Mouse (Mus musculus): ENCODE data around the gene Pank2. TPM values are rescaled to one million over a fixed set of nuclear protein-coding genes. Genes with fewer than 3 reads are reported as not detected.
"Not testable (repeated sequence)": the region's sequence is repeated elsewhere in the genome, so short reads cannot be mapped to it uniquely, and the experiment has no call there.

Pank2 gene
- polyA plus RNA-seq, 1 experiment from 2014 or later, result 17.2 TPM

DNA sequence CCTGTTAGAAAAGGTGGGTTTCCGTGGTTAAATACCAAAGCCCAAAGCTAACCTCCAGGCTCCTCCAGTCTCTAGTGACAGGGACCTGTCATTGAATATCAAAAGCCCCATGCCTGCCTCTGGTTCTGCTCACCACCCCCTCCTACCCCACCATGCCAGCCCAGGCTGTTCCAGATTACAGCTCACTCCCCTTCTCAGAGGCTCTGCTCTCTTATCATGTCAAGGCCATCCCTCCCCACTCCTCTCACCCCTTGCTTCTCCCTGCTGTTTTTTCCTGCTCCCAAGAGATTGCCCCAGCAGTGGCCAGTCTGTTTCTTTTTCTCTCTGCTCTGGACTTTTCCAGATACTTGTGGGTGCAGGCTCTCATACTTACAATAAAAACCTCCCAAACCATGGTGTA is 38.7 kb upstream of the Pank2 start:
- Histone ChIP-seq H3K4me3 (ENCODE audit: low read depth, low read length) (no peak overlapping the region), H3K27ac (ENCODE audit: low read depth) (peak overlapping the region; percentile 80), H3K27me3 (ENCODE audit: insufficient read depth, low read length) (no peaks in the 10 kb centered on the region), H3K4me1 (ENCODE audit: insufficient read depth) (peaks cover 23% of the 10 kb centered on the region), H3K9ac (replicated peaks) (no peak overlapping the region), H3K4me2 (ENCODE audit: low read depth, low read length) (peak overlapping the region; percentile 33; the same call in 1 of the 2 replicates), H3K9me3 (ENCODE audit: low read length) (no peaks in the 10 kb centered on the region), H3K36me3 (replicated peaks; ENCODE audit: insufficient read depth, low read length) (no peaks in the 10 kb centered on the region)
- 50% methylated on average over 1 of the region's 1 CpGs for WGBS (ENCODE audit: insufficient replicate concordance)
- DNase-seq, result peak; percentile 64
- peak; percentile 97 for TF ChIP-seq EP300 (IDR thresholded peaks at IDR 0.05; ENCODE audit: low read depth)
- no peak for TF ChIP-seq CTCF (IDR thresholded peaks at IDR 0.05; ENCODE audit: low read depth)
- peak; percentile 98 for ATAC-seq

GRCm38 (mm10) chr2:131225178-131225577 is 37.1 kb upstream of the Pank2 start:
- H3K4me1 ChIP-seq (ENCODE audit: insufficient read depth), result peaks cover 23% of the 10 kb centered on the region
- H3K27me3 ChIP-seq (ENCODE audit: insufficient read depth, low read length), result no peaks in the 10 kb centered on the region
- no peaks in the 10 kb centered on the region for H3K9me3 ChIP-seq (ENCODE audit: low read length)
- WGBS (ENCODE audit: insufficient replicate concordance), result 91% methylated on average over 6 of the region's 6 CpGs
- H3K9ac ChIP-seq (replicated peaks), result no peak overlapping the region
- H3K4me3 ChIP-seq (ENCODE audit: low read depth, low read length), result no peak overlapping the region
- H3K27ac ChIP-seq (ENCODE audit: low read depth), result no peak overlapping the region
- ATAC-seq (no peak), DNase-seq (no peak)
- no peak for TF ChIP-seq EP300 (IDR thresholded peaks at IDR 0.05; ENCODE audit: low read depth)
- TF ChIP-seq CTCF (IDR thresholded peaks at IDR 0.05; ENCODE audit: low read depth), result no peak
- H3K4me2 ChIP-seq (ENCODE audit: low read depth, low read length), result no peak overlapping the region
- no peaks in the 10 kb centered on the region for H3K36me3 ChIP-seq (replicated peaks; ENCODE audit: insufficient read depth, low read length)

DNA sequence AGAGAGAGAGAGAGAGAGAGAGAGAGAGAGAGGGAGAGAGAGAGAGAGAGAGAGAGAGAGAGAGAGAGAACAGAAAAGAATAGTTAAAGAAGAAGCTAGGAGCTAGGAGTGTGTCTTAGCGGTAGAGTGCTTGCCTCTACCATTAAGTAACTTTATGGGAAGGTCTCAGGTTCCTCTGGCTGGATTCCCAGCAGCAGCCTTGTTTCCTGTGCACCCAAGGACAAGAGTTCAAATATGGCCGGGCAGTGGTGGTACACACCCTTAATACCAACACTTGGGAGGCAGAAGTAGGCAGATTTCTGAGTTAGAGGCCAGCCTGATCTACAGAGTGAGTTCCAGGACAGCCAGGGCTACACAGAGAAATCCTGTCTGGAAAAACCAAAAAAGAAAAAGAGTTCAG is 35.6 kb upstream of the Pank2 start:
- H3K4me1 ChIP-seq (ENCODE audit: insufficient read depth), result peaks cover 21% of the 10 kb centered on the region
- H3K36me3 ChIP-seq (replicated peaks; ENCODE audit: insufficient read depth, low read length); H3K9me3 ChIP-seq (ENCODE audit: low read length); H3K4me3 ChIP-seq (ENCODE audit: low read depth, low read length); H3K4me2 ChIP-seq (ENCODE audit: low read depth, low read length); ATAC-seq; H3K9ac ChIP-seq (replicated peaks); DNase-seq; H3K27ac ChIP-seq (ENCODE audit: low read depth); H3K27me3 ChIP-seq (ENCODE audit: insufficient read depth, low read length): not testable (repeated sequence)
- 66% methylated on average over 2 of the region's 2 CpGs for WGBS (ENCODE audit: insufficient replicate concordance)

GRCm38 (mm10) chr2:131227243-131227642 is 35.1 kb upstream of the Pank2 start:
- DNase-seq (no peak), ATAC-seq (no peak)
- no peaks in the 10 kb centered on the region for H3K27me3 ChIP-seq (ENCODE audit: insufficient read depth, low read length)
- H3K36me3 ChIP-seq (replicated peaks; ENCODE audit: insufficient read depth, low read length), result no peaks in the 10 kb centered on the region
- no peak overlapping the region for H3K27ac ChIP-seq (ENCODE audit: low read depth)
- H3K4me3 ChIP-seq (ENCODE audit: low read depth, low read length), result no peak overlapping the region
- no peak for TF ChIP-seq EP300 (IDR thresholded peaks at IDR 0.05; ENCODE audit: low read depth)
- no peak for TF ChIP-seq CTCF (IDR thresholded peaks at IDR 0.05; ENCODE audit: low read depth)
- 71% methylated on average over 3 of the region's 3 CpGs for WGBS (ENCODE audit: insufficient replicate concordance)
- peaks cover 17% of the 10 kb centered on the region for H3K4me1 ChIP-seq (ENCODE audit: insufficient read depth)
- H3K9me3 ChIP-seq (ENCODE audit: low read length), result no peaks in the 10 kb centered on the region
- H3K9ac ChIP-seq (replicated peaks), result no peak overlapping the region
- no peak overlapping the region for H3K4me2 ChIP-seq (ENCODE audit: low read depth, low read length)

- ATAC-seq (peak; percentile 26), DNase-seq (no peak)
- Histone ChIP-seq H3K9ac (replicated peaks) (no peak overlapping the region; the same call in none of the 2 replicates), H3K9me3 (ENCODE audit: low read length) (no peaks in the 10 kb centered on the region), H3K27me3 (ENCODE audit: insufficient read depth, low read length) (no peaks in the 10 kb centered on the region), H3K4me1 (ENCODE audit: insufficient read depth) (peaks cover 26% of the 10 kb centered on the region), H3K36me3 (replicated peaks; ENCODE audit: insufficient read depth, low read length) (no peaks in the 10 kb centered on the region; the same call in 1 of the 2 replicates), H3K4me2 (ENCODE audit: low read depth, low read length) (peak overlapping the region; percentile 82; the same call in 1 of the 2 replicates), H3K4me3 (ENCODE audit: low read depth, low read length) (no peak overlapping the region), H3K27ac (ENCODE audit: low read depth) (peak overlapping the region; percentile 52; the same call in 1 of the 2 replicates)
- 67% methylated on average over 2 of the region's 2 CpGs for WGBS (ENCODE audit: insufficient replicate concordance)
- TF ChIP-seq EP300 (IDR thresholded peaks at IDR 0.05; ENCODE audit: low read depth) (no peak; the same call in 1 of the 2 replicates), CTCF (IDR thresholded peaks at IDR 0.05; ENCODE audit: low read depth) (0 out of 2 replicates have a peak, but pooled peaks have one; percentile 4)
These were observed 29.7 kb upstream of the Pank2 start for GRCm38 (mm10) chr2:131232558-131232957.

DNA sequence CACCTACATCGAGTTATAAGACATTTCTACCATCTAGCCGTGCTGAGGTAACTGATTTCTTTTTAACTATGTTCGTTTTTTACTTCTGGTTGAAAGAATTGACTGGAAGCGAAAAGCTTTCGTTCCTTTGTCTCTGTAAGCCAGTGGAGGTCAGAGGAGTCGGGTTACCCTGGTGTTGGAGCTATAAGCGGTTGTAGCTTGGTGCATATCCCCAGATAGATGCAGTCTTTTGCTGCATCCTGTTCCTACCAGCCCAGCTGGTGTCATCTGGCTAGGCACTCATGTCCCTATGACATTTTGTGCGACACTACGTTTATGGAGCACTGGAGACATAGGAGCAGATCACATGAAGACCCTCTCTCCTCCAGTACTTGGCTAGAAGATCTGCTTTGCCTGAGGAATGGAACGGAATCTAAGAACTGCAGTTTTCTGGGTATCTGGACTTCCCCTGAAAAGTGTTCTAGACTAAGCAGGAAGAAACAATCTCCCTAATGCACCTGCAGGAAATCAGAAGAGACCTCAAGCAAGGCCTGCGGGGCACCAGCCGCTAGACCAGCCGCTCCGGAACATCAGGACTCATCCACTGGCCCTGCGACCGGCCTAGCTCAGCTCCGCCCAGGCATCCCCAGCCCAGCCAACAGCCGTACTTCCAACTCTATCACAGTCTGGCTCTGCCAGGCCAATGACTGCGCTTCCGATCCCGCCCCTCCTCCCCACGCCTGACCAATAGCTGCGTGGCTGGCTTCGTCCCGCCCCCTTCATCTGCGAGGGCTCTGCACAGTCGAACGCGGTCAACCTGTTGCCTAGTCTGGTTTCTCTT is 28.8 kb upstream of the Pank2 start, which contains the start of gene Mavs:
Mavs (plus strand) TSS at position 757 of the 820 bp plus-strand sequence.
- H3K36me3 ChIP-seq (replicated peaks; ENCODE audit: insufficient read depth, low read length), result no peaks in the 10 kb centered on the region; the same call in 1 of the 2 replicates
- TF ChIP-seq EP300 (IDR thresholded peaks at IDR 0.05; ENCODE audit: low read depth) (peak; percentile 63; the same call in 1 of the 2 replicates), CTCF (IDR thresholded peaks at IDR 0.05; ENCODE audit: low read depth) (no peak)
- peak within 1 kb of the TSS; percentile 82 for H3K4me2 ChIP-seq (ENCODE audit: low read depth, low read length)
- peak; percentile 98 for DNase-seq
- peak within 1 kb of the TSS; percentile 80 for H3K9ac ChIP-seq (replicated peaks)
- peak within 1 kb of the TSS; percentile 59 for H3K4me3 ChIP-seq (ENCODE audit: low read depth, low read length)
- H3K27ac ChIP-seq (ENCODE audit: low read depth), result peak within 1 kb of the TSS; percentile 89
- H3K4me1 ChIP-seq (ENCODE audit: insufficient read depth), result peaks cover 26% of the 10 kb centered on the region
- H3K27me3 ChIP-seq (ENCODE audit: insufficient read depth, low read length), result no peaks in the 10 kb centered on the region
- H3K9me3 ChIP-seq (ENCODE audit: low read length), result no peaks in the 10 kb centered on the region
- 15% methylated on average over 29 of the region's 29 CpGs for WGBS (ENCODE audit: insufficient replicate concordance)
- peak; percentile 97 for ATAC-seq

All from liver, postnatal 0 days (tissue).